Mouse (Mus musculus) cerebellum, adult 2 months (tissue): Measurements from ENCODE around the gene Rabgap1.

ENCODE experiments used
- CTCF ChIP-seq: fragments of 200-500 bp; IDR thresholded peaks from 2 replicates; pipeline ENCODE4 v1.5.1; 2011; ENCODE audit warnings: low read depth, mild to moderate bottlenecking, control low read depth, low read length, moderate library complexity, borderline replicate concordance; ENCODE audit not compliant: insufficient read depth
- POLR2A ChIP-seq: fragments of 200-500 bp; IDR thresholded peaks from 2 replicates; pipeline ENCODE4 v1.6.1; 2011; ENCODE audit warnings: low read length, control low read depth, borderline replicate concordance; ENCODE audit not compliant: insufficient read depth

GRCm38 (mm10) chr2:37530766-37531165 lies 87.7 kb downstream of the Rabgap1 start:
- TF ChIP-seq POLR2A: no peak
- no peak for TF ChIP-seq CTCF
